Mouse (Mus musculus) left cerebral cortex, postnatal 36 days (tissue): Measurements from ENCODE around the gene Sptan1. TPM values are rescaled to one million over a fixed set of nuclear protein-coding genes. Genes with fewer than 3 reads are reported as not detected.
A peak's percentile ranks its signal among the peaks of the same experiment; 100 is the strongest.

Experiments
- DNase-seq, 2 experiments: peaks; one replicate each; pipeline ENCODE4 v3.0.0; 2021 to 2022; ENCODE audit warnings: low spot score in 2 of 2, mixed read lengths in 1 of 2
- intact Hi-C: fragments of 180-260 bp; cut with DNase I; formaldehyde crosslinking; loops from one replicate; pipeline ENCODE4 v1.15.1; 2025
- total RNA-seq, 2 experiments: library from RNA; stranded (reverse); gene quantifications; 2 replicates each; pipeline ENCODE4 v1.2.3; 2021

The Sptan1 gene
- total RNA-seq = 100 to 1,000 TPM; 880 to 891 TPM

DNA sequence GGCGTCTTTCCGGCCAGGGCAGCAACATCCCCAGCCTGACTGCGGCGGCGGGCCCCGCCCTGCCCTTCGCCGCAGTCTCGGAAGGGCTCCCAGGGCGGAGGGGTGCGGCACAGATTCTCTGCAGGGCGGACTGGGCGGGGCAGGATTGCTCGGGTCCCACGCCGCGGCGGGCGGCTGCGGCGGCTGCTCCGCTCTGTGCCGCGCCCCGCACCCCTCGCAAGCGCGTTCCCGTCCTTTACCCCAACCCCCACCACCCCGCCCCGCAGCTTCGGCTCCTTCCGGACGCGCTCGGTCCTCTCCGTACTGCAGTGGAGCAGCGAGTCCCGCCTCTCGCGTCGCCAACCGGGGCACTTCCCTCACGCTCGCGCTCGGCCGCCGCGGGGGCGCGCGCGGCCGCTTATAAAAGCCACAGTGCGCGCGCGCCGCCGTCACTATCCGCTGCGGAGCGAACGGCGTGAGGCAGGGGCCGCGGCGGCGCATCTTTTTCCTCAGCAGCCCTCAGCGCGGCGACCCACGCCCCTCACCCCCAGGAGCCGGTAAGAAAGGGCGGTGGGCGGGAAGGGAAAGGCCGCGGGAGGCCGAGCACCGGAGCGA, at the start of gene Sptan1:
TSS of gene Sptan1 (plus strand) at position 311 of the 594 bp plus-strand sequence.
- DNase-seq = peak; percentile 96
- intact Hi-C loops = loop anchor here (5.0 kb wide), 1 partner anchor 138 kb away; no protein-coding TSS in a partner anchor

- DNase-seq = no peak
- intact Hi-C loops = no loop called here
Observed at GRCm38 (mm10) chr2:29917621-29918020, 47.7 kb upstream of the Sptan1 start.

- DNase-seq = peak in 1 of 2 experiments; percentile 26
- intact Hi-C loops = no loop called here
Observed at GRCm38 (mm10) chr2:29922011-29922410, 43.3 kb upstream of the Sptan1 start.

DNA sequence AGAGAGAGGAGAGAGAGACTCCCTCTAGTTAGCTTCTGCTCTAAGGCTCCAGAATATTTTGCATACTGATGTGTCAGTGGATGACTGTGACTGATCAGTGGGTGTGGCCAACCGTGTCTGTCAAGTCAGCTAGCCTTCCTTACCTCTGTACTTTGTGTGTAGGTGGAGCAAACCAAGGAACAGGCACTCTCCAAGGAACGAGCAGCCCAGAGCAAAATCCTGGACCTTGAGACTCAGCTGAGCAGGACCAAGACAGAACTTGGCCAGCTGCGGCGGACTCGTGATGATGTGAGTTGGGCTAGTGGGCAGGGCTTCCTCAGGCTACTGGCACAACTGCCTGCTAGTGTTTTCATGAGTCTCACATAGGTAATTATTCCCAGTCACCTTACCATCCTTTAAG, 38.8 kb upstream of the Sptan1 start:
- intact Hi-C loops = no loop called here
- DNase-seq = no peak

- no peak for DNase-seq
- intact Hi-C loops = no loop called here
Observed at GRCm38 (mm10) chr2:29930506-29930905, 34.9 kb upstream of the Sptan1 start.

GRCm38 (mm10) chr2:29931194-29931593, 34.2 kb upstream of the Sptan1 start:
- no peak for DNase-seq

GRCm38 (mm10) chr2:29934906-29935599, 30.3 kb upstream of the Sptan1 start, which contains the start of gene Gle1:
Gene Gle1, plus strand, starts transcription at chr2:29935426.
- intact Hi-C loops = loop anchor here (1.0 kb wide), 1 partner anchor 42 kb away; no protein-coding TSS in a partner anchor
- DNase-seq = peak; percentile 96

More at GRCm38 (mm10) chr2:29931194-29931593, 34.2 kb upstream of the Sptan1 start:
- intact Hi-C loops = no loop called here

DNA sequence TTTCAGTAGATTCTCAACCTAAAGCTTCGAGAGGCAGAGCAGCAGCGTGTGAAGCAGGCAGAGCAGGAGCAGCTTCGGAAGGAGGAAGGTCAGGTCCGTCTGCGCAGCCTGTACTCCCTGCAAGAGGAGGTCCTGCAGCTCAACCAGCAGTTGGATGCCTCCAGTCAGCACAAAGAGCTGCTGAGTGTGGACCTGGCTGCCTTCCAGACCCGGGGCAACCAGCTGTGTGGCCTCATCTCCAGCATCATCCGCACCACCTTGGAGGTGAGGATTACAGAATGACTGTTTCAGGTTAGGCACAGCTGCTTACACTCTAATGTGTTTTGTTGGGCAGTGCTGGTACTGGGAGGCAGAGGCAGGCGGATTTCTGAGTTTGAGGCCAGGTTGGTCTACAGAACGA, 25.3 kb upstream of the Sptan1 start:
- no peak for DNase-seq
- intact Hi-C loops = no loop called here

DNA sequence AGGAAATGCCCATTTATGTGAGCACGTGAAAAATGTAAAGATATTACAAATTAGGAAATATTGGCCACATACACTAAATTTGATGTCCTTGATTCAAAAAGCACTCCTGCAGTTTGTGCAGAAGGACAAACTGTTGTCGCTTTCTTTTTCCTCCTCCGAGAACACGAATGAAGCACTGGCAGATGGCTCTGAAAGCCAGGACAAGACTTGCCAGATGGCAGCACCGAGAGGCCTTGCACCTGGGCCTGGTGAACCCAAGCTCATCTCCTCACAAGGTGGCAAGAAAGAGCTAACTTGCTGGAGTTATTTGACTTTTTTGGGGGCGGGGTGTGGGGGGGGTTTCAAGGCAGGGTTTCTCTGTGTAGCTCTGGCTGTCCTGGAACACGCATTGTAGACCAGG, 24.5 kb upstream of the Sptan1 start:
- no peak for DNase-seq
- intact Hi-C loops = no loop called here

- intact Hi-C loops = no loop called here
- no peak for DNase-seq
Observed at GRCm38 (mm10) chr2:29944723-29945122, 20.6 kb upstream of the Sptan1 start.

DNA sequence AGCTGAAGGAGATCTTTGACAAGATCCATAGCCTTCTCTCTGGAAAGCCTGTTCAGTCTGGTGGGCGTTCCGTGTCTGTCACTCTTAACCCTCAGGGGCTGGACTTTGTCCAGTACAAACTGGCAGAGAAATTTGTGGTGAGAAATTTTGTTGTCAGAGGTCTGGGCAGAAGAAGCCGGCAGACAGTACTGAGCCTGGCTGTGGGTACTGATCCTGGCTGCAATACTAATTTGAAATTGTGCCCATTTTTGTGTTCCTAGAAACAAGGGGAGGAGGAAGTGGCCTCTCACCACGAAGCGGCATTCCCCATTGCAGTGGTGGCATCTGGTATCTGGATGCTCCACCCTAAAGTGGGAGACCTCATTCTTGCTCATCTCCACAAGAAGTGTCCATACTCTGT, 16.5 kb upstream of the Sptan1 start:
- intact Hi-C loops = no loop called here
- no peak for DNase-seq

GRCm38 (mm10) chr2:29961246-29961645, 4.1 kb upstream of the Sptan1 start:
- intact Hi-C loops = no loop called here
- no peak for DNase-seq

- intact Hi-C loops = loop anchor here (5.0 kb wide), 1 partner anchor 137 kb away; no protein-coding TSS in a partner anchor
- DNase-seq = peak in 1 of 2 experiments; percentile 26
Observed at GRCm38 (mm10) chr2:29964354-29965249, 758 bp upstream of the Sptan1 start.

DNA sequence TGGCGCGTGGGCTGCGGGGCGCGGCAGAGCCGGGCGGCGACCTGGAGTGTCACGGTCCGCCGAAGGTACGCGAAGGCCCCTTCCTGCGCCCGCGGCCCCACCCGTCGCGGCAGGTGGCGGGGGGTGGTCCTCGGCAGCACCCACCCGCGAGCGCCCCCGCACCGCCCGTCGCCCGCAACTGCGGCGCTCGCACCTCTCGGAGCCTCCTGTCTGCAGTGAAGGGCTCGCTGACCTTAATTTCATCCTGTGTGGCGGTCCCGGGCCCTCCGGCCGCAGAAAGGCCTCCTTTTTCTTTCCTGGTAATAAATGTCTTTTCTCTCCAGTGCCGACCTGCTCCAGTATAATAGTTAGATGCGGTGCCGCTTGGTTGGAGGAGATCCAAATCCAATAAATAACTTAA, 546 bp downstream of the Sptan1 start:
- intact Hi-C loops = loop anchor here (5.0 kb wide), 1 partner anchor 139 kb away; no protein-coding TSS in a partner anchor
- DNase-seq = peak; percentile 48 to 74

GRCm38 (mm10) chr2:29966826-29967225, 1.5 kb downstream of the Sptan1 start:
- no peak for DNase-seq
- intact Hi-C loops = loop anchor here (5.0 kb wide), 1 partner anchor 140 kb away; no protein-coding TSS in a partner anchor

GRCm38 (mm10) chr2:29967768-29968167, 2.4 kb downstream of the Sptan1 start:
- DNase-seq = no peak
- intact Hi-C loops = loop anchor here (5.0 kb wide), 1 partner anchor 140 kb away; no protein-coding TSS in a partner anchor

DNA sequence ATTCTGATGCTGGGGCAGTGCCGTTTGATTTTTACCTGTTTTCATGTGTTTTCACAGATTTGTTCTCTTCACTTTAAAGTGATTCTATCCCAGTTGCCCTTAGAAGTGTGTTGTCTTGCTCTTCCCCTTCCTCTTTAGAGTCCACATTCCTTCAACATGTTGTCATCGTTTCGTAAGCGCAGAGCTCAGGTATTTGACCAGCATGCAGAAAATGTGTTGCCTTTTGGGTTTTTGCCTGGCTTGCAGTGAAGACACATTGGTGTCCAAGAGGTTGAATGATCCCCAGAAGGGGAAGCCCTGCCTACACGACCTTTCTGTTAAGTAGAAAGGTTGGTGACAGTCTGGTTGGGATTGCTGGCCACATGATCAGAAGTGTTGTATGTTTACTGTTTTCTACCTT, 3.3 kb downstream of the Sptan1 start:
- intact Hi-C loops = loop anchor here (5.0 kb wide), 1 partner anchor 141 kb away; no protein-coding TSS in a partner anchor
- DNase-seq = no peak

GRCm38 (mm10) chr2:29971838-29972635, 6.7 kb downstream of the Sptan1 start:
- intact Hi-C loops = no loop called here
- no peak for DNase-seq

DNA sequence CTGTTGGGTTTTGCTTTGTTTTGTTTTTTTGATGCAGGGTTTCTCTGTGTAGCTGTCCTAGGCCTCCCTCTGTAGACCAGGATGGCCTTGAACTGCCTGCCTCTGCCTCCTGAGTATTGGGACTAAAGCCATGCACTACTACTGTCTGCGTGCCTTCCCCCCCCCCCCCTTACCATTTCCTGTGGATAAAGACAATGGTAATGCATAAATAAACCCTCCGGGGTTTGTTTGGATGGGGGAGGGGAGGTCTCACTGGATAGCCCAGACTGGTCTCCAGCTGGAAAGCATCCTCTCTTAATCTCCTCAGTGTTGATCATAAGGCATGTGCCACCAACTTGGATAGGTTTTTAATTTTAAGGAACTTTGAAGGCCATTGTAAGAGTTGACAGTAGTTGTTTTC, 8.2 kb downstream of the Sptan1 start:
- no peak for DNase-seq
- intact Hi-C loops = no loop called here
